Mouse (Mus musculus) bone marrow, adult 2 months (tissue): ENCODE results near the gene Nipsnap1.

Experiments used
- CTCF ChIP-seq: fragments of 200-500 bp; IDR thresholded peaks from 2 replicates; pipeline ENCODE4 v1.5.1; 2011; ENCODE audit warnings: low read length, control low read depth; ENCODE audit not compliant: control insufficient read depth, insufficient read depth
- POLR2A ChIP-seq: fragments of 200-500 bp; IDR thresholded peaks from 2 replicates; pipeline ENCODE4 v1.6.1; 2011; ENCODE audit warnings: low read depth, mild to moderate bottlenecking, control low read depth, low read length, borderline replicate concordance; ENCODE audit not compliant: control insufficient read depth

DNA sequence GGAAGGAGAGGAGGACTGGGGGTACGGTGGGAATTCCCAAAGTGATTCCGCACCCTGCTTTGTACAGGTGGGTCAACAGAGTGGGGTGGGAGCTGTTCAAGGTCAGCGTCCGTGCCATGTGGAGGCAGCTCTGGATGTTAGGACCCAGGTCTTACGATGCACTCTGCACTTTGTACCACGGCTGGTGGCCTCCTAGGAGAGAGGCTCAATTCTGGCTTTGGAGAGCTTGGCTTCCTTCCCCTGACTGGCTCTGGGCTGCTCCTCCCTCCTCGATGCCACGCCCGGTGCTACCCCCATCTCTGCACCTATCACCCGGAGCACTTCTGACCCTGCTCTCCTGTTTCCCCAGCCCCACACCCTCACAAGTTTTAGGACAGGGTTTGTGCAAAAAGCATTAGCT is 800 bp downstream of the Nipsnap1 start:
- TF ChIP-seq CTCF (no peak), POLR2A (no peak)
